Mouse (Mus musculus): ENCODE measurements around the gene Olfr49.

DNA sequence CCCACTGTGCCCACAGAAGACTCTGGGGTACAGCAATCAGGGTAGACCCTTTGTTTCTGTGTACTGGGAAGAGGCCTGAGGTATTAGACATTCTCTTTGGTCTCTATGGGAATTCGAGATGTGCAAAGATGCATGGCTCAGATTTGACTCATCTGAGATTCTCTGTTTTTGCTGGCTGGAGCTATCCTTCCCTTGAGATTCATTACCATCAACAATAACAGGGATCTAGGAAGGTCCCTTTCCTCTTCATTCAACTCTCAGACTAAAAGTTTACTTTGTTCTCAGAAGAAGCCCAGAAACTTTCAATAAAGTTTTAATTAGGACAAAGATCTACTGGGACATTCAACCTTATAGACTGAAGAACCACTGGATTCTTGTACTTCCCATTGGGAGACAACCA lies at the start of gene Olfr49:
- TF ChIP-seq CTCF (IDR thresholded peaks at IDR 0.05; ENCODE audit: control insufficient read depth, insufficient read depth, low read length) (no peak), POLR2A (IDR thresholded peaks at IDR 0.05; ENCODE audit: borderline replicate concordance, control insufficient read depth, low read depth, low read length) (no peak)
